Mouse (Mus musculus): Measurements from ENCODE around the gene Stard13. TPM values are rescaled to one million over a fixed set of nuclear protein-coding genes. Genes with fewer than 3 reads are reported as not detected.
A peak's percentile ranks its signal among the peaks of the same experiment; 100 is the strongest.

Stard13 gene
- polyA plus RNA-seq, 1 experiment from 2014 or later: 19.1 TPM

GRCm38 (mm10) chr5:151109822-151110221, 123.8 kb downstream of the Stard13 start:
- no peak for ATAC-seq (ENCODE audit: insufficient read depth, low FRiP score)
- Histone ChIP-seq H3K4me3 (replicated peaks; ENCODE audit: low read length) (no peak overlapping the region), H3K27ac (ENCODE audit: low read length) (peak overlapping the region; percentile 54; the same call in 1 of the 2 replicates), H3K9me3 (replicated peaks; ENCODE audit: control insufficient read depth, low read length) (no peaks in the 10 kb centered on the region), H3K4me2 (ENCODE audit: low read depth, low read length) (no peak overlapping the region), H3K27me3 (ENCODE audit: control insufficient read depth, insufficient read depth, low read length) (no peaks in the 10 kb centered on the region), H3K4me1 (ENCODE audit: control insufficient read depth, insufficient read depth, low read length) (peaks cover 10% of the 10 kb centered on the region; the same call in 1 of the 2 replicates), H3K36me3 (ENCODE audit: control insufficient read depth, insufficient read depth, low read length) (no peaks in the 10 kb centered on the region), H3K9ac (ENCODE audit: low read length) (no peak overlapping the region)
- 67% methylated on average over 2 of the region's 2 CpGs for WGBS

- peaks cover 10% of the 10 kb centered on the region; the same call in 1 of the 2 replicates for H3K4me1 ChIP-seq (ENCODE audit: control insufficient read depth, insufficient read depth, low read length)
- no peaks in the 10 kb centered on the region for H3K9me3 ChIP-seq (replicated peaks; ENCODE audit: control insufficient read depth, low read length)
- ATAC-seq (ENCODE audit: insufficient read depth, low FRiP score): no peak
- H3K27ac ChIP-seq (ENCODE audit: low read length): 0 out of 2 replicates have a peak overlapping the region, but pooled peaks have one; percentile 53
- H3K27me3 ChIP-seq (ENCODE audit: control insufficient read depth, insufficient read depth, low read length): no peaks in the 10 kb centered on the region
- no peak overlapping the region for H3K9ac ChIP-seq (ENCODE audit: low read length)
- 65% methylated on average over 7 of the region's 7 CpGs for WGBS
- no peaks in the 10 kb centered on the region for H3K36me3 ChIP-seq (ENCODE audit: control insufficient read depth, insufficient read depth, low read length)
- no peak overlapping the region for H3K4me2 ChIP-seq (ENCODE audit: low read depth, low read length)
- no peak overlapping the region for H3K4me3 ChIP-seq (replicated peaks; ENCODE audit: low read length)
Measured at GRCm38 (mm10) chr5:151108955-151109354, 124.7 kb downstream of the Stard13 start.

- Histone ChIP-seq H3K36me3 (ENCODE audit: control insufficient read depth, insufficient read depth, low read length) (no peaks in the 10 kb centered on the region), H3K27ac (ENCODE audit: low read length) (0 out of 2 replicates have a peak overlapping the region, but pooled peaks have one; percentile 53), H3K9ac (ENCODE audit: low read length) (0 out of 2 replicates have a peak overlapping the region, but pooled peaks have one; percentile 0), H3K27me3 (ENCODE audit: control insufficient read depth, insufficient read depth, low read length) (no peaks in the 10 kb centered on the region), H3K9me3 (replicated peaks; ENCODE audit: control insufficient read depth, low read length) (no peaks in the 10 kb centered on the region), H3K4me3 (replicated peaks; ENCODE audit: low read length) (no peak overlapping the region), H3K4me1 (ENCODE audit: control insufficient read depth, insufficient read depth, low read length) (peaks cover 10% of the 10 kb centered on the region; the same call in 1 of the 2 replicates), H3K4me2 (ENCODE audit: low read depth, low read length) (peak overlapping the region; percentile 10; the same call in 1 of the 2 replicates)
- 41% methylated on average over 19 of the region's 19 CpGs for WGBS
- 0 out of 2 replicates have a peak, but pooled peaks have one; percentile 31 for ATAC-seq (ENCODE audit: insufficient read depth, low FRiP score)
Measured at GRCm38 (mm10) chr5:151108291-151108897, 125.2 kb downstream of the Stard13 start.

- H3K36me3 ChIP-seq (ENCODE audit: control insufficient read depth, insufficient read depth, low read length): no peaks in the 10 kb centered on the region
- no peak for ATAC-seq (ENCODE audit: insufficient read depth, low FRiP score)
- WGBS: 94% methylated on average over 3 of the region's 3 CpGs
Measured at GRCm38 (mm10) chr5:151106841-151107240, 126.8 kb downstream of the Stard13 start.

GRCm38 (mm10) chr5:151105054-151105971, 128.3 kb downstream of the Stard13 start:
- no peaks in the 10 kb centered on the region for H3K36me3 ChIP-seq (ENCODE audit: control insufficient read depth, insufficient read depth, low read length)
- WGBS: 71% methylated on average over 10 of the region's 10 CpGs
- no peak overlapping the region for H3K27ac ChIP-seq (ENCODE audit: low read length)
- H3K4me2 ChIP-seq (ENCODE audit: low read depth, low read length): no peak overlapping the region
- H3K9ac ChIP-seq (ENCODE audit: low read length): no peak overlapping the region
- ATAC-seq (ENCODE audit: insufficient read depth, low FRiP score): no peak
- H3K4me3 ChIP-seq (replicated peaks; ENCODE audit: low read length): no peak overlapping the region
- H3K4me1 ChIP-seq (ENCODE audit: control insufficient read depth, insufficient read depth, low read length): 0 out of 2 replicates have a peak, but pooled peaks cover 10% of the 10 kb centered on the region
- no peaks in the 10 kb centered on the region for H3K27me3 ChIP-seq (ENCODE audit: control insufficient read depth, insufficient read depth, low read length)
- no peaks in the 10 kb centered on the region for H3K9me3 ChIP-seq (replicated peaks; ENCODE audit: control insufficient read depth, low read length)

More at GRCm38 (mm10) chr5:151106841-151107240, 126.8 kb downstream of the Stard13 start:
- no peak overlapping the region for H3K4me2 ChIP-seq (ENCODE audit: low read depth, low read length)
- no peaks in the 10 kb centered on the region for H3K9me3 ChIP-seq (replicated peaks; ENCODE audit: control insufficient read depth, low read length)
- 0 out of 2 replicates have a peak, but pooled peaks cover 10% of the 10 kb centered on the region for H3K4me1 ChIP-seq (ENCODE audit: control insufficient read depth, insufficient read depth, low read length)
- no peak overlapping the region for H3K27ac ChIP-seq (ENCODE audit: low read length)
- H3K4me3 ChIP-seq (replicated peaks; ENCODE audit: low read length): no peak overlapping the region
- H3K9ac ChIP-seq (ENCODE audit: low read length): no peak overlapping the region
- H3K27me3 ChIP-seq (ENCODE audit: control insufficient read depth, insufficient read depth, low read length): no peaks in the 10 kb centered on the region

GRCm38 (mm10) chr5:151104354-151105053, 129.1 kb downstream of the Stard13 start:
- H3K27me3 ChIP-seq (ENCODE audit: control insufficient read depth, insufficient read depth, low read length): no peaks in the 10 kb centered on the region
- no peak overlapping the region for H3K27ac ChIP-seq (ENCODE audit: low read length)
- H3K9me3 ChIP-seq (replicated peaks; ENCODE audit: control insufficient read depth, low read length): no peaks in the 10 kb centered on the region
- H3K9ac ChIP-seq (ENCODE audit: low read length): no peak overlapping the region
- H3K4me2 ChIP-seq (ENCODE audit: low read depth, low read length): no peak overlapping the region
- no peaks in the 10 kb centered on the region for H3K36me3 ChIP-seq (ENCODE audit: control insufficient read depth, insufficient read depth, low read length)
- 0 out of 2 replicates have a peak, but pooled peaks cover 6% of the 10 kb centered on the region for H3K4me1 ChIP-seq (ENCODE audit: control insufficient read depth, insufficient read depth, low read length)
- 0 out of 2 replicates have a peak, but pooled peaks have one; percentile 50 for ATAC-seq (ENCODE audit: insufficient read depth, low FRiP score)
- 56% methylated on average over 9 of the region's 9 CpGs for WGBS
- H3K4me3 ChIP-seq (replicated peaks; ENCODE audit: low read length): no peak overlapping the region

GRCm38 (mm10) chr5:151103284-151103683, 130.4 kb downstream of the Stard13 start:
- Histone ChIP-seq H3K36me3 (ENCODE audit: control insufficient read depth, insufficient read depth, low read length) (no peaks in the 10 kb centered on the region), H3K4me1 (ENCODE audit: control insufficient read depth, insufficient read depth, low read length) (no peaks in the 10 kb centered on the region), H3K4me3 (replicated peaks; ENCODE audit: low read length) (no peak overlapping the region), H3K4me2 (ENCODE audit: low read depth, low read length) (no peak overlapping the region), H3K27ac (ENCODE audit: low read length) (no peak overlapping the region), H3K27me3 (ENCODE audit: control insufficient read depth, insufficient read depth, low read length) (no peaks in the 10 kb centered on the region), H3K9me3 (replicated peaks; ENCODE audit: control insufficient read depth, low read length) (no peaks in the 10 kb centered on the region), H3K9ac (ENCODE audit: low read length) (no peak overlapping the region)
- 41% methylated on average over 4 of the region's 4 CpGs for WGBS
- no peak for ATAC-seq (ENCODE audit: insufficient read depth, low FRiP score)

- Histone ChIP-seq H3K4me2 (ENCODE audit: low read depth, low read length) (no peak overlapping the region), H3K36me3 (ENCODE audit: control insufficient read depth, insufficient read depth, low read length) (no peaks in the 10 kb centered on the region), H3K4me3 (replicated peaks; ENCODE audit: low read length) (no peak overlapping the region), H3K4me1 (ENCODE audit: control insufficient read depth, insufficient read depth, low read length) (no peaks in the 10 kb centered on the region), H3K9ac (ENCODE audit: low read length) (no peak overlapping the region), H3K9me3 (replicated peaks; ENCODE audit: control insufficient read depth, low read length) (no peaks in the 10 kb centered on the region), H3K27ac (ENCODE audit: low read length) (no peak overlapping the region), H3K27me3 (ENCODE audit: control insufficient read depth, insufficient read depth, low read length) (no peaks in the 10 kb centered on the region)
- no peak for ATAC-seq (ENCODE audit: insufficient read depth, low FRiP score)
- 55% methylated on average over 2 of the region's 2 CpGs for WGBS
Measured at GRCm38 (mm10) chr5:151102262-151102661, 131.4 kb downstream of the Stard13 start.
